Mouse (Mus musculus) mature B cell (primary cell): ENCODE measurements at regions not wholly inside any gene's neighbourhood (a gene's known extent, or its start where the extent isn't known, plus 50 kb on each side); places are given as distances from the start of the nearest gene placed in this dataset.

Source experiments
- in situ Hi-C: fragments of 300-500 bp; cut with MboI; formaldehyde crosslinking; loops from 2 replicates; pipeline ENCODE4 v1.14.3; 2019

DNA sequence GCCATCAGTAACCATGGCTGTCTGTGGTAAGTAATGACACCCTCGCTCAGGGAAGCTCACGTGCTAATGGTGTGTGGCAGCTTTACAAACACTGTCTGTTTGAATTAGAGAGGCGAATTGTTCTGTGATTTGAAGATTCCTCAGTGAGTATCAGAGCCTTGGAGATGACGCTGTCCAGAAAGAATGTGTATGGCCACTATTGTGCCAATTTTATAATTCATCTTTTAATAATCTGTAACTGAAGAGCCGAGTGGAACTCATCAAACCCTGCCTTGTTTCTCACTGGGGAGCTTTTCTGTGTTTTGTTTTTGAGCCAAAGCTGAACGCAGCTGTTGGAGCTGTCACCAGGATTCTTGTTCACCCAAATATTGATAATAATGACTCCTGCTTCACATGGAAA is 171.7 kb downstream of the Dact1 start:
- in situ Hi-C loops, result no loop called here

DNA sequence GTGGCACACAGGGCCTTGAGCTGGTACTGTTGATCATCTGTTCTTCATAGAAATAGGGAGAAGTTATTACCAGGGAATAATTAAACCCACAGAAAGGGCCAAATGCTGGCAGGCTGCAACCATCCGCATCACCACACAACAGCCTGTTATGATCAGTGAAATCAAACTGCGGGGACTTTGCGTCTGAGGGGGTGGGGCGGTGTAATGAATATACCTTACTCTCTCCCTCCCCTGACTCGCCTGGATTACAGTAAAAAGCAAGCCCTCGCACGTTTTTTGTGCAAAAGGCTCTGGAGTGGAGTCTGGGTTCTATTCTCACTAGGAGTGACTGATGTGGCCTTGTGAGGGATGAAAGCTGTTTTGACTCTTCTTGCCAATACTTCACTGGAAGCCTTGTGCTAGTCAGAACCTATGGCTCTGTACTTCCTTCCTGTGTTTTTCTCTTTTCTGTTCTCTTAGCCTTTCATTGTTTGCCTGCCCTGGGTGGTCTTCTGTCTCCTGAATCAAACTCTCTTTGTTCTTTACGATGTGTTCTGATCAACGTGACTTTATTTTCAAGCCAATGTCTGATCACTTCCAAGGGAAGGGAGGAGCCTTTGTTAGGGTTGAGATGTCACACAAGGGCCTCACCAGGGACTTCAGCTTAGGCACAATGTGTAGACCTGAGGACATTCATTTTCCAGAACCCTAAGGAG is 172.4 kb downstream of the Dact1 start:
- in situ Hi-C loops, result no loop called here

DNA sequence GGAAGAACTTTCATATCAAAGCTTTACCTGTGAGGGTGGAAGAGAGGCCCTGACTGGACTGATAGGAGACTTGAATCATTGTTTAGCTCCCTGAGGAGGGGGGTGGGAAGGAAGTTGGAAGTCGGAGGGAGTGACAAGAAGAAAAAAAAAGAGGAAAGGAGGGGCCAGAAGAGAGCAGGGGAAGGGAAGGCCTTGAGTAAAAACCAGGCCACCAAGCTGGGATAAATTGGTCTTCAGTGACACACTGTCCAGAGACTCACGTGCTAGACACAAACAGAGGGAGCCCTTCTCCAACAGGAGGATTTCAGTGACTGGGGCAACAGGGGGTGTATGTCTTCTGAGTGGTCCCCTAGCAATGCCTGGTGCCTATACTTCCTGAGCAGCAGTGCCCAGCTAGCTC is 172.9 kb downstream of the Dact1 start:
- in situ Hi-C loops, result no loop called here

DNA sequence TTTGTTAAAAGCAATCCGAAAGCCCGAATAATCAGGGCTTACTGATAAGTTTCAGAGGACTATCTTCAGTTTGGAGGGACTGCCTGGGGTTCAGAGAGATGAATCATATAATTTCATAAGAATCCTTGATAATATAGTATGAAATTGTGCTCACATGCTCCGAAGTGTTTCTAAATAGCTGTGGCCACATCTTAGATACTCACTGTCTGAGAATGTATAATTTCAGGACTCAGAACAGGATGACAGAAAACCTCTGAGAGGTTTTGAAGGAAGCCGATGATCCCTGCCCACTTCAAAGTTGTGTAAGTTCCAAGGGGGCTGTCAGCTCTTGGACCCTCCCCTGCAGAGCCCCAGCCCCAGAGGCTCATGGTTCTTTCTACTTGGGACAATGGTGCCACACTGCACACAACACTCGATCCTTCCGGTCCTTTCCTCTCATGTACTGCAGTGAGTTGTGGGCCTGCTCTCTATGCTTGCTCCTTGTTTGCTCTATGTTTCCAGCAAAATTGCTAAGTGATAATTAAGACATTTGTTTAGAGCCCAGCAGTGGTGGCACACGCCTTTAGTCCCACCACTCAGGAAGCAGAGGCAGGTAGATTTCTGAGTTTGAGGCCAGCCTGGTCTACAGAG is 174.0 kb downstream of the Dact1 start:
- in situ Hi-C loops, result no loop called here

DNA sequence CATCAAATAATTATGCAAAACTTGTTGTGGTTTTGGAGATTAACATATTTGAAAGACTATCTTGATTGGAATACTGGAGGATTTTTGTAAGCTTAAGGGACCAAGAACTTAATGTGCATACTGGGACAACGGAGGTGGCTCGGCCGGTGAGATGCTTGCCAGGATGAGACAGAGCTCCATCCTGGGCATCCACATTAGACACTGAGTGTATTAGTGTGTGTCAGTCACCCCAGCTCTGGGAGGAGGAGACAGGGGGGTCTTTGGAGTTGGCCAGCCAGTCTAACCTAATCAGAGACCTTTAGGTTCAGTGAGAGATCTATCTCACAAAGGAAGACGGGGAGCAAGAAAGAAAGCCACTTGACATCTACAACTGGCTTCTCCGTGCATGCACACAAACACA is 174.6 kb downstream of the Dact1 start:
- in situ Hi-C loops, result no loop called here

DNA sequence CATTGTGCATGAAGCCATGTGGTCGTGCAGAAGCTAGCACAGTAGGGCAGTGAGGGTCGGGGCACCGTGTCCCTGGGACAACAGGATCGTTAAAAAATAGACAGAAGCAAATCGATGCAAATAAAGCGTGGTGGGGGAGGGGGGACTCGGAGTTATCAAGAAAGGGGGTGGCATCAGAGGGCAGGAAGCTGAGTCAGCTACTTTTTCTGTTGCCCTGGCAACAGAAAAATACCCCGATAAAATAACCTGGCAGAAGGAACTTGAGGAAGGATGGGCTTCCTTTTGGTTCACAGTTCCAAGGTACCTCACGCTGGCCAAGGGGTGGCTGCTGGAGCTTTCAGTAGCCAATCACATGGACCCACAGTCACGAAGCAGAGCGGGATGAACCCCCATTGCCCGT is 176.4 kb downstream of the Dact1 start:
- in situ Hi-C loops, result no loop called here

DNA sequence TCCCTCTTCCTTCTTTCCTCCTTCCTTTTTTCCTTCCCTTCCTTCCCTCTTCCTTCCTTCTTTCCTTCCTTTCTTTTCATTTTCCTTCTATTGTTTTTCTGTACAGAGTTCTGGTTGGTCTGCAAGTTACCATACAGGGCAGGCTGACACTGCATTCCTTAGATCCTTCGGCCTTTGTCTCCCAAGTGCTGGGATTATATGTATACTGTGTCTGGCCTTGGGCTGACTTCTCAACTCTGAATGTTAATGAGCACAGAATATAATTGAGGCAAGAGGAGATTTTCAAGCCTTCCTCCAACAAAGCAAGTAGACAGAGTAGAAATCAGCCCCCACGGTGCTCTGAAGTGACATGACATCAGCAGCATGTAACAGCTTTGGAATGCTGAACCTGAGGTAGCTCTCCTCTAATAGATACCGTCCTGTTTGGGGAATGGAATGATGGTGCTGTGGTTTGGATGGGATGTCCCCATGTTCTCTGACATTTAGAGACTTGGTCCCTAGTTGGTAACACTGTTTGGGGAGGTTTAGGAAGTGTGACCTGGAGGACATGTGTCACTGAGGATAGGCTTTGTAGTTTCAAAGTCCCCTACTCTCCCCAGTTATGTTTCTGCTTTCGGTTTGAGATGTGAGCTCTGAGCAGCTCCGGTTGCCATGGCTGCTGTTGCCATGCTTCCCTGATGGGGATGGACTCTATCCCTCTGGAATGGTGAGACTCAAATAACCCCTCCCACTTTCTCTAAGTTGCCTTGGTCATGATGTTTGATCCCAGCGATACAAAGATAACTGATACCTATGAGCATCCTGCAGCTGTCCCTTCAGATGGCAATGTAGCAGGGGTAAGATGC is 178.1 kb downstream of the Dact1 start:
- in situ Hi-C loops, result no loop called here

DNA sequence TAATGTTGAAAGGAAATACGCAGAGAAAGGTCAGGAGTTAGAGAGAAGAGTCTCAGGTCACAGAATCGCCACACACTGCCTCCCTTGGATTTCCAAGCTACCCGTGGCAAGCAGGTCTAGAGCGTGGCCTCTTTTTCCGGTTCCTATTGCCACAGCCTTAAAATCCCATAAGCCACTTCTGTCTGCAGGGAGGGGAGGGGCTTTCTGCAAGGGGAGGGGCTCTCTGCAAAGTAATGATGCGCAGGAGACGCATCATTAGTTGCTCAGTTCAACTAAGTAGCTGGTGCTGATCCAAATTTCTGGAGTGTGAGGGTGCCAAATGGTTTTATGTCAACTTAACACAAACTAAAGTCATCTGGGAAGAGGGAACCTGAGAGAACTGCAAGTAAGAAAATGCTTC is 179.6 kb downstream of the Dact1 start:
- in situ Hi-C loops, result no loop called here

DNA sequence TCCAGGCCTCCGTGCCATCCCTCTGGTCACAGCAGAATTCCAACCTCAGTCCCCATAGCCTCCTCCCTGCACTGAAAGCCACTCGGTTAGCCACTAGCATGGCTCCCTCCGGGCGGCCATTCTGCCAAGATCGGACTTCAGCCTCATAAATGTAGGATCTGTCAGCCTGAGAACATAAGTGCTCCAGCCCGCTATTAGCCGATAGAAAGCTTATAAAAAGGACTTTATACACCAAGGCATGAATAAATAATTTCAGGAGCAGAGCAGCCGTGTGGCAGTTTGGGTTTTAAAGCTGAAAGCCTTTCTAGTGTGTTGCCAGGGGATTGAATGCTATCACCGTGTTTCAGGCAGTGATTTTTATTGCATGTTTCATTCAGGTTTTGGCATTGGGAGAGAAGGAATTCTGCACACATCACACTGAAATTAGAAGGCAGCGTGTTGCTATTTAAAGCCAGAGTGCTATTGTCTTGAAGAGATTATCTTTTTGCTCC is 185.2 kb downstream of the Dact1 start:
- in situ Hi-C loops, result no loop called here

DNA sequence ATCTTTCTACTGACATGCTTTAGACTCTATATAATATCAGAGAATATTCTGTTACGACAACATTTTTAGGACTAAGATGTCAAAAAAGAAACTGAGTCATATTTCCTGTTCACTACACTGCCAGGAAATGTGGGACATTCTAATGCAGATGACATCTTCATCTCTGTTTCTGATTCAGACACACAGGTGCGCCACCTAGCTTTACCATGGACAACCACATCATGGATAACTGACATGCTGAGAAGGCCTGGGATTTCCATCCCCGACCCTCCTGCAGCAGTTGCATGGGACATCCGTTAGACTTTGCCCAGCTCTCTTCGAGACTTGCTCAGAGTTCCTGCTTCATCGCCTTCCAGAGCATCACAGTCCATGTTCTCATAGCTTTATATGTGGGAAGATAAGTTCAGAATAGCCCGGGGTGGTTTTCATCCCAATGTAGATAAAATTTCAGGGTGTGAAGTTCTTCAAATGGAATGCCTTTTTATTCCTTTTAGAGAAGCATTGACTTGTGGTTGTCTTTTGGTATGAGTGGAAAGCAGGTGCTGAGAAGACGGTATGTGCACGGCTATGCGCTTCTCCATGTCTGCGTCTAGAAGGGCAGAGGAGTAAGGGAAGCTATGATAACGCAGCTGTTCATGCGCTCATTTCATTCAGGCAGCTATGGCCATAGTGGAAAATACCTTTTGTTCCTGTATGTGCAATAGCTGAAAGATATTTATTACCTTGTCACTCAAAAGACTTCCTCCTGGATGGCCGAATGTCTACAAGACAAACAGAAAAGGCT is 188.8 kb downstream of the Dact1 start:
- in situ Hi-C loops, result no loop called here

DNA sequence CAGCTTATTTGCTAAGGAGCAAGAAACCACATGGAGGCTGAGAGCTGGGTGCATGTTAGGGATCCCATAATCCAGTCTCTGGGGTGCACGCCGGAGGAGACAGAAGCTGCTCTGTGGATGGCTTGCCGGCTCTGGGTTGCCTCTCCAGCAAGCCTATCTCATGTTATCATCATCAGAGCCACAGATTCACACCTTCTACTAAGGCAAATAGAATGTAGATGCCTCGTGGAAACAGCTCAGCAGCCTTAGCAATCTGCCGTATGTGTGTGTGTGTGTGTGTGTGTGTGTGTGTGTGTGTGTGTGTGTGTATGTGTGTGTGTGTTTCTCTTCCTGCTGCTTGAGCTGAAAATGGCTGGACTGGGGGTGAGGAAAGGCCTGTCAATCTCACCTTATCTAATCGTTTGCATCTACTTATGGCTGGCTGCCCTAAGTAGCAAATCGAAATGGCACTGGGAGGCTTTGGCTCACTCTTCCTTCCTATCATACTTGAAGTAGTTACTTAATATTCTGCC is 191.7 kb downstream of the Dact1 start:
- in situ Hi-C loops, result no loop called here

DNA sequence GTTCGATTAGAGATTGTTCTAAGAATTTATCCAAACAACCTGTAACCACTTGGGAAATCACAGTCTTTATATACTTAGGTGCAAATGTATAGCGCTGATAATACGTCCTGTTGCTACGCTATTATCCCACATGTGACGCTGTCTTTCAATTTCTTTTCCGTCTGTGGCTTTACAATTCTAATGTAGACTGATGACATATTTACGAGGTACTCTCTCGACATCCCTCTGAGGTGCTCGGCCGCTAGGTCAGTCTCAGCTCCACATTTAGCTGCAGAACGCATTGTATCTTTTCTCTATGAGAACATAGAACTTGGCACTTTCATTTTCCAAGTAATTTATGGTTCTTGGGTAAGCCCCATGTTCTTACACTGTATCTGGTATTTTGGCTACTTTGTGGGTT is 193.6 kb downstream of the Dact1 start:
- in situ Hi-C loops, result no loop called here

DNA sequence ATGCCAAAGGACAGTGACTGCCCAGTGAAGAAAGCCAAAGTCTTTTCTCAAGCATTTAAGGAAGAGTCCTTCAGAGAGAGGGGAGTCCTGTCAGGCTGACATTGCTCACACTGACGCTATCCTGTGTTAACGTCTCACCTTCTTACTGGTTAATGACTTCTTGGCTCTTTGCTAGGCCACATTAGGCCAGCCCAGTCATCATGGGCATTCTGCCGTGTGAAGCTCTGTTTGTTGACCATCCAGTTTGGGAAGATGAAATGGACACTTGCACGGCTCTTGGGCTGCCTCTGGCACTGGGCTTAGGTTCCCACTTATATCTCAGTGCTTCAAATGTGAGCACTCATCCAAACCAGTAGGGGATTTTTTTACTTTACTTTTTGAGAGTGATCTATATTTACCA is 196.5 kb downstream of the Dact1 start:
- in situ Hi-C loops, result no loop called here

DNA sequence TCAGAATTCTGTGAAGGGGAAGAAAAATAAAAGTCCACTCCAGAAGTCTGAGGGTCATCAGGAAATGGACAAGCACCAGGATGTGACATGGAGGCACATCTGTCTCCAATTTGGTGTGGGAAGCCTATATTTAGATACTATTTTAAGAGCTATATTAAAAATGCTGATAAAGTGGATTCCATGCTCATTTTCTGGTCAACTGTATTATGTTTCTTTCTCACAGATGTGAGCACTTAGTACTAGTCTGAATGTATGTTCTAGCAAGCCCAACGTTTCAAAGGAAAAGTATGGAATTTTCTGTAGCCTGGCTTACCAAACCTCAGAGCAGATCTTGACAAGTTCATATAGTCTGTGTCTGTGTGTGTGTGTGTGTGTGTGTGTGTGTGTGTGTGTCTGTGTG is 197.0 kb downstream of the Dact1 start:
- in situ Hi-C loops, result no loop called here

DNA sequence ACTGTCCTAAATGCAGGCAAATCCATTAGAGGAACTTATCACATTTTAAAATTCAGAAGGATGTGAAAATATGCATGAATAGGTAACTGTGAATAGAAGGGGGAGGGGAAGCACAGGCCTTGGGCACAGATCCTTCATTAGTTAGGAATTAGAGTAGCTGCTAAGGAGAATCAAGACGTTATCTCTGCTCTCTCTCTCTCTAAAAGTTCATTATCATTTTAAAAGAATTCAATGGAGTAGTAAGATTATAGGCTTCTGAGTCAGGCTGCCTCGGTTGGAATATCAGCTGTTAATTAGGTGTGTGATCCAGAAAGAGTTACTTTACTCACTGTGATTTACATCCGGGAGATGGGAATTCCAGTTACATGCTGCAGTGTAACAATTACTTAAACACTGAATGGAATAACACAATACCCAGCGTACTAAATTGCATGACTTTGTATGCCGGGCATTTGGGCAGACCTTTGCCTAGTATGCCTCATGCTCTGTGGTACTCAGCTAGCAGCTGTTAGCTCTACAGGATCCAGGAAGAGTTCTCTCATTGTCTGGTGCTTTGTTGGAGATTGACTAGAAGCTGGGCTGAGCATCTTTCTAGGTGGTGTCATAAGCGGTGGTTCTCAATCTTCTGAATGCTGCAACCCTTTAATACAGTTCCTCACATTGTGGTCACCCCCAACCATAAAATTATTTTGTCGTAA is 203.4 kb downstream of the Dact1 start:
- in situ Hi-C loops, result no loop called here

DNA sequence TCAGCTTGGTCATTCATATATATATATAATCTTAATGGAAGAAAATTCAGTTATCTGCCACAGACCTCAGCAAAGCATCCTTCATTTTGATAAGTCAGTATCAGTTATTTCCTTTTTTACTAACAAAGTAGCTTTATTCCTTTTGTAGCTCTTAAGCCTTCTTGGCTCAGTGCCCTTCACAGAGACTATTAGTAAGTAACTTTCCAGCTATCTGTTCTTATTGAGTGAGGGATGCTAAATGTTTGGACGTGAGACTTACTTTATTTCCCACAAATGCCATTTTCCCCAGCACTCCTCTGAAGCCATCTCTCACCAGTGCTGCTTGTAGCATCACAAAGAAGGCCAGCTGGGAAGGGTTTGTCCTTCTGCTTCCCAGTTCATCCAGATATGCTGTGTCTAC is 209.8 kb downstream of the Dact1 start:
- in situ Hi-C loops, result no loop called here

DNA sequence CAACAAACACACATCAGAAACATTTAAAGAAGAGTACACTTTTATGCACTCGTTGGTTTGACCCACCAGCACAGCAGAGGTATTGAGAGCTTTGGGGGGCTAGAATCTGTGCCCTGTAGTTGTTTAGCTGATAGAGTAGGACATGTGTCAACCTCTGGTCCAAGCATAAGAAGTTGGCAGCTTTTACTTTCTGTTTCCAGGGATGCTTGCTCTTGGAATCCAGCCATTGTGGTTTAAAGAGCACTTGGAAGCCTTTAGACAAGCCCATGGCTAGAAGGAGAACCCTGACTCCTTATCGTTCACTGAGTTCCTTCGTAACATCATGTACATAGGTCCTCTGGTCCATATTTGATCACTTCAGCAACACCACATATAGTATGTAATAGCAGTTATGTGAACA is 212.3 kb downstream of the Dact1 start:
- in situ Hi-C loops, result no loop called here

DNA sequence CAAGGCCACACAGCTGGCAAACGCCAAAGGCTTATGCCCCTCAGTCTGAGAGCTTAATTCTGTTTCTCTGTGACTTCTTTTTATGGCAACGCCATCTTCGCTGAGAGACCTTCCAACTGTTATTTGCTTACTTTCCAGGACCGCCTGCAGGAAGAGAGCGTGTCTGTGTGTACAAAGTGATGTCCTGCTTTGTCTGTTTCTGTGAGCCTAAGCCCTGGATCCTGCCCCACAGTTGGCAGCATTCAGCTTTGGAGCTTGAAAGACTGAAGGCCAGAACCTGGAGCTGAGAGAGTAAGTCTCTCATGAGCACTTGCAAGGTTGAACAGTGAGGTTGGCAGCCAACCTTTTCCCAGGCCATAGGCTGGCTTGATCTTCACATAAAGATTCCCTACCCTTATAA is 212.8 kb downstream of the Dact1 start:
- in situ Hi-C loops, result no loop called here

DNA sequence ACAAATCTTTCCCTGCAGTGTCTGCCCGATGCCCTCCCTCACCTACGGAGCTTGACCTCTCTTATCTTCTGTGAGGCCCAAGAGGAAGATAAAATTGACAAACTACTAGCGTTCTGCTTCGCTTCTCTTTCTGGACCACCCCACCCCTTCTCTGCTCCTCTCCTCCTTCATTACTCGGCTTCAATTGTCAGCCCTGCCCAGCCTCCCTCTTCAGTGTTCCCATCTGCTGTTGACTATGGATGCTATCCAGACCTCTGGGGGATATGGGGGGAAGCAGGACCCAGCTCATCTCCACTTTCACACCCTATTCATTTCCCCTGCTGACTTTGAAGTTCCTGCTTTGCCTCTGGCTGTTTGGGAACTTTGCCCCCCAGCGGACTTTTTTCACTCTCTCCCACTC is 214.5 kb downstream of the Dact1 start:
- in situ Hi-C loops, result no loop called here

DNA sequence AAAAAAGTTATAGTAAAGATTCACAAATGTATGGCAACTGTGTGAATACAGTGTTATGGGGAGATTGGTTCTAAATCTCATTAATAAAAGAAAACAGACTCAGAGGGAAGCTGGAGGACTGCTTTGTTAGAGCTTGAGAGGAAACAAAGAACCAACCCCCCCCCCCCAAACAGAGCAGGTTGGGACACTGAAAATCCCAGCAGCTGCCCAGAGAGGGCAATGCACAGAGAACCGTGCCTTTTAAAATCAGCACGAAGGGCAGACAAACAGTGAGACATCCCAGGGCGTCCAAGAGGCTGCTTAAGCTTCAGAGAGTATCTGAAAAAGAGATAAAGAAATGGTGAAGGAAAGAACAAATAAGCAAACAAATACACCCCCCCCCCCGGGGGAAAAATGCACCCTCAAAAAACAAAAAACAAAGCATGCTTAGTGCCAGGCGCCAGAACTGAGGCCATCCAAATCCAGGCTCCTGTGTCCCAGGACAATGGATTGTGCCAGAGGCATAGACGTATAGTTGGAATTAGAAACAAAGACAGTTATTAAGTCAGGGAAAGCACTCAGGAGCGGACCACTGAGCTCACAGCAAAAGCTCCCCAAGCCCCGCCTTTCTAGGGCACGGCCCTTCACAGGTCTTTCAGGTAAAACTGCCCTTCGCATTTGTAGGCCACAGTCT is 215.7 kb downstream of the Dact1 start:
- in situ Hi-C loops, result no loop called here

DNA sequence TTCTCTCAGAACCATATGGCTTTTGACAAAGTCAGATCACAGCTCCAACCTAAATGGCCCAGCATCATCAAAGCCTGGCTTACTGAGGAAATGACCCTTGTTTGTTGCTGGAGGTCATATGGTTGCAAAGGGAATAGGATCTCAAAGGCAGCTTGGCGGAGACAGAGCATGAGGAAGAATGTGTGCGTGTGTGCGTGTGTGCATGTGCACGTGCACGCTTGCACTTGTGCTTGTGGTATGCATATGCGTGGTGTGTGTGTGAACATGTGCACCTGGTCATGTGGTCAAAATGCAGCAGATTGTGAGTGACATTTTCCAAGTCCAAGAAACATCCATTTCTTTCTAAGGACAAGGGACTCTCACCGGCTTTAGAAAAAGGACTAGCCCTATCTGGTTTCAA is 216.9 kb downstream of the Dact1 start:
- in situ Hi-C loops, result no loop called here
